Mouse (Mus musculus): ENCODE measurements at regions not wholly inside any gene's neighbourhood (a gene's known extent, or its start where the extent isn't known, plus 50 kb on each side); places are given as distances from the start of the nearest gene placed in this dataset.
A peak's percentile ranks its signal among the peaks of the same experiment; 100 is the strongest.
"Not testable (repeated sequence)": the region's sequence is repeated elsewhere in the genome, so short reads cannot be mapped to it uniquely, and the experiment has no call there.

DNA sequence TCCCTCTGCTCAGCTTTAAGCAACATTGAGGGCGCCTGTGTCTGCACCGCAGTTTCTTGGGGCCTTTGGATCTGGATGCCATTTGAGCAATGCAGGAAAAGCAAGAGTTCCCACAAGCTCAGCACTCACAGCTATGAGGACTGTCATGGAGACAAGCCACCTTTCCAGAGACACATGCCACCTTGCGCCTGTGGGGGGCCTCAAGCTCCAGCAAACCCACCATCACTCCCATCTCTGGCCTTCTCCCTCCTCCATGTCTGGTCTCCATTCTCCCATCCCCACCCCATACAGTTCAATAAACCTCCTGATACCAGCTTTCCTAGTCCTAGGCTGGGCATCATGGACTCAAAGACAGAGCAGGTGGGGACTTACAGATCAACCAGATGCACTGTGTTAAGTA lies 97.8 kb downstream of the Wdr11 start:
- DNase-seq (ENCODE audit: extremely low spot score), result no peak

DNA sequence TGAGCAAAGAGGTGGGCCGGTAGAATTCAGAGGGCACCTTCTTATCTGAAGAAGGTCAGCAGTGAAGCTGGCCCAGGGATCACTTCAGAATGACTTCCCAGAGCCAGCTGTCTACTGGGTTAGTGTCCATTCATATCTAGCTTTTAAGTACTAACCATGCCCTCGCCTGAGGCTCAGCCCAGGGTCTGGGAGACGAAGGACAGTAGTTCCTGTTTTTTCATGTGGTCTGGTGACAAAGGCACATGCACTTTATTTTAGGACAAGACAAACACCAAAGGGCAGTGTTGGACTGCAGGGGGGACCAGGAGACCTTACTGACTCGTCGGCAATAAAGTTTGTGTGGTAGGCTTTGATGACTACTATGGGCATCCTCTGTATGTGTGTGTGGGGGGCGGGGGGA lies 99.2 kb downstream of the Wdr11 start:
- no peak for DNase-seq (ENCODE audit: extremely low spot score)

DNA sequence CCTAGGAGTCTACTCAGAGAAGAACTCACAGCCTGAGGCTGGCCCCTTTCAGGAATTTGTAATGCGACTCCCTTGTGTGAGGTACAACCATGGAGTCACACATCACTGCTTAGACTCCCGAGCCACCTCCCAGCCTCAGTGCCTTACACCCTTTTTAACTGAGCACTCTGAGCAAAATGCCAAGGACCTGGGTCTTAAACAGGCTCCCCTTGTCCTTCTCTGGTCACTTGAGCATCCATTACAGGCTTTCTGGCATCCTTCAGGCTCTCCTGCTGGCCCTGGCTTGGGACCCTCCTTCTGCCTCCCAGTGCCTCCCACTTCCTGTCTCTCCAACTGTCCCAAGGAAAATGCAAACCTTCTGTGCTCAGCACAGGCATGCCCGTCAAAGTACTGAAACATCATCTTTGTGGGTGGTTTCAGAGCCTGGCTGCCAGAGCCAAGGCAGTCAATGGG lies 100.0 kb downstream of the Wdr11 start:
- DNase-seq (ENCODE audit: extremely low spot score), result peak; percentile 50

DNA sequence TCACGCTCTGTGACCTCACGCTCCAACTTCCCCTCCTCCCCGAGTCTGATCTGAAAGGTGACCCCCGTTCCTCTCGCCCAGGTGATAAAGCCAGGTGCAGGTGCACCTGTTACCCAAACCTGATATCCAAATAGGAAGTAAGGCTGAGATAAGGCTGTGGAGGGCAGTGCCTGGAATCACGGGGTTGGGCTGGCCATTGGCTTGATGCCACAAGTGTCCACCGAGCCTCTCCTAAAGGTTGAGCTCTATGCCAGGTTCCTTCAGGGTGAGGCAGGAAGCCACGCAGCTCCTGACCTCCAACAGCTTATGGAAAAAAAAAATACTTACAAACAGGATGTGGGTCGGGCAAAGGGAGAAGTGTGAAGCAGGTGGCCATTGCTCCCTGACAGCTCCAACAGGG lies 102.0 kb downstream of the Wdr11 start:
- DNase-seq (ENCODE audit: extremely low spot score), result no peak

DNA sequence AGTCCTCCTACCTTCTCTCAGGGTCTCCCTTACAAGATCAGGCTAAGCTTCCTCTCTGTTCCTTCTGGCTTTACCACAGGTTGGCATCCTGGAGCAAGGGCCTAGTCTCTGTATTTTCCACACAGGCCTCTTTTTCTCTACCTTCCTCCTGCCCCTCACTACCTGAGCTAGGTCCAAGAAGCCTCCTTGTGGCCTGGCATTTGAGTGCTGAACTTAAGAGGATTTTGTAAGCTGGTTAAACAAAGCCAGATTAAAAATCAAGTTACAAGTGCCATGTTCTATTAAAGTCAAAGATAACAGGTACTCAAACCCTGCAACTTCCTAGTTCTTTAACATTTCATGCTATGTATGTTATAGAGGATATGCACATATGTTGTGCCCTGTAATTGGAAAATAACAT lies 102.5 kb downstream of the Wdr11 start:
- DNase-seq (ENCODE audit: extremely low spot score), result no peak

DNA sequence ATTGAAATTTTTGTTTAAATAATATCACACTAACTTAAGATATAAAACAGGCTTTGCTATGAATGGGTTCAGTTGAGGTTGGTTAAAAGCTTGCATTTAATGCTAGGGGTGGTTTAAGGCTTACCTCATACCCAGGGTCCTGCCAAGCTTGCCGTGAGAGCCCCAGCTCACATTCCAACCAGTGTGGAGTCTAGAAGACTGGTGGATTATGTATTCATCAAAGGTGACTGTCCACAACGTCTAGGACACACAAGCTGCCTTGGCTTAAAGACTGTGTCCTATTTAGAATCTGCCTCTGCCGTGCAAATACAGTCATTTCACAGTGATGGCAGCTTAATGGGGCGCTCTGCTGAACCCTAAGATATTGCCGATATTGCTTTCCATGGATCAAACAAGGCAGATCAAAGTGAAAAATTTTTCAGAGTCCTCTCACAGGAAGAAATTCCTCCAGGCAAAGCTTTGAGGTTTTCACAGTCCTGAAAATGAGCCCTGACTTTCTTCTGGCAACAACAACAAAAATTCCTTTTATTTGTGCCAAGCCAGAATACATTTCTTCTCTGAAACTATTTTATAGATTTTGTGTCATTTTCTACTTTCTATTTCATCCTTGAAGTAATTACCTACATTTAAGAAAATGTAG lies 108.4 kb downstream of the Wdr11 start:
- no peak for DNase-seq (ENCODE audit: extremely low spot score)

DNA sequence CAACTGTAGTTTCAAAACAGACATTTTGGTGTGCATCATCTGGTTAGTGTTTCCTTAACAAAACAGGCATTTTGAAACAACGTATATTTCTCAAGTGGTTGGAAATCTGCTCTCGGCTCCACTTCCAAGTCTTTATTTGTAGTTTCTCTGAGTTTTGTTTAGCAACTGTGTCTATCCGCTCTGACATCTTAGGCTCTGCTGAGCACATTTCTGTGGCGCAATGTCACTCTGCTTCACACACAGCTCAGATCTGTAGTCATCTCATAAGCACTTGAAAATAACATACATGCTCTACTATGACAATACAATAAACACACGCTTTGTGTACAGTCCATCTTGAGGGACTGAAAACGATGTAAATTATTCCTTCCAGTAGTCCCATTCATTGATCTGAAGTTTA lies 135.9 kb downstream of the Wdr11 start:
- DNase-seq (ENCODE audit: extremely low spot score), result no peak

DNA sequence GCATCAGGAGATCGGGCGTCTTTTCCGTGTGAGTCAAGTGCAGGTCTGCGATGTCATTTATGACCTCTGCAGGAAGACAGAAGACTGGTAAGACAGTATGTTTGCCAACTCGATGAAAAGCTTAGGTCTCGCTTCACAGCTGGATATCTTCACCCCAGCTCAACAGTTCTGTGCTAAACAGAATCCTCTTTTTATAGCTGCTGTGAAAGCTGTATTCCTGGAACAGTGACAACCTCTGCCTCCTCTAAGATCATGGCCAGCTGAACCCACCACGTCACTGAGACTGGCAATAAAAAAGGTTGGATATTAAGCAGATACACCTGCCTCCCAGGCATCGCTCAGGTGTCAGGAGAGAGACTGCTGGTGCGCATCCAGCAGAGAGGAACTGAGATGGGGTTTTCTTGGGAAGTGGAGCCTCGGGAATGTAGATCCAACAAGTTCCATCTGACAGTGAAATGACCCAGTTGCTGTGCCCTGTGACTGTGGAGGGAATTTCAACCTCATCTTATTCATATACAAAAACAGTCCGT lies 138.1 kb downstream of the Wdr11 start:
- DNase-seq (ENCODE audit: extremely low spot score), result no peak

DNA sequence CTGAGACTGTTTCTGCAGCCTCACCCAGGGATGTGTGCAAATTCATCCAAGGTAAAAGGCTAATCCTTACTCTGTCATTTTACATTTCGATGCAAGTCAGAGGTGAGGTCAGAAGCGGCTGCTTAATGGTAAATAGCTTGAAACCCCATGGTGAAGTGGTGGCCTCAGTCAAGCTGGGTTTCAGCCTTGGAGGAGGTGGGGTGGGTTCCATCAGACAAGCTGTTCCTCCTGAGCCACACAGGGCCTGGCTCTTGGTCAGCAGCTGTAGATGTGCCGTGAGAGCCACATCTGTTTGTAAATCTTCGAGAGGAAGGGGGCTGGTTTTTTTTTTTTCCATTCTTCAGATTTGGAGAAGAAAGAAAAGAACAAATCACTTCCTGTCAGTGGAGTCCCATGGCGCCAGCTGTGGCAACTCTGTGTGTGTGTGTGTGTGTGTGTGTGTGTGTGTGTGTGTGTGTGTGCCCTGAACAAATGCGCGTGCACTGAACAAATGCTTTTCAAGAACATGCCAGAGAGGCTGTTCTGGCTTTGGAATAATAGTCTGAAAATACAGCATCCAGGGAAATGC lies 139.2 kb downstream of the Wdr11 start:
- no peak for DNase-seq (ENCODE audit: extremely low spot score)

DNA sequence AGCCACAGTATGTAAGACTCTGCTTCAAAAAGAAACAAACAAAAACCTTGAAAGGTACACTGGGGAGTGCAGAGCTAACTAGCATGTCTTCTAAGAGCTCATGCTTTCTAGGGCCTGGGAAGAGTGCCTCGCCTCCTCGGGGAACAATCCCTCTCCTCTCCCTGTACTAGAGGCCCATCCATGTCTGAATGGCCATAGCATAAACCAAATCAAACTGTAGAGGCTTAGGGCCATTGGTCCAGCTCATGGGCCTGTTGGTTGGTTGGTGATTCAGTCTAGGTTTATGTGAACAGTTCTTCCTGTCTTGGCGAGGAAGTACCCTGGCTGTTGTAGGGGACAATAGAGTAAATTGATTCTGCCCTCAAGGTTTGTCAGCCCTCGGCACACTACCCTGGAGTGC lies 151.0 kb downstream of the Wdr11 start:
- DNase-seq (ENCODE audit: extremely low spot score), result no peak

DNA sequence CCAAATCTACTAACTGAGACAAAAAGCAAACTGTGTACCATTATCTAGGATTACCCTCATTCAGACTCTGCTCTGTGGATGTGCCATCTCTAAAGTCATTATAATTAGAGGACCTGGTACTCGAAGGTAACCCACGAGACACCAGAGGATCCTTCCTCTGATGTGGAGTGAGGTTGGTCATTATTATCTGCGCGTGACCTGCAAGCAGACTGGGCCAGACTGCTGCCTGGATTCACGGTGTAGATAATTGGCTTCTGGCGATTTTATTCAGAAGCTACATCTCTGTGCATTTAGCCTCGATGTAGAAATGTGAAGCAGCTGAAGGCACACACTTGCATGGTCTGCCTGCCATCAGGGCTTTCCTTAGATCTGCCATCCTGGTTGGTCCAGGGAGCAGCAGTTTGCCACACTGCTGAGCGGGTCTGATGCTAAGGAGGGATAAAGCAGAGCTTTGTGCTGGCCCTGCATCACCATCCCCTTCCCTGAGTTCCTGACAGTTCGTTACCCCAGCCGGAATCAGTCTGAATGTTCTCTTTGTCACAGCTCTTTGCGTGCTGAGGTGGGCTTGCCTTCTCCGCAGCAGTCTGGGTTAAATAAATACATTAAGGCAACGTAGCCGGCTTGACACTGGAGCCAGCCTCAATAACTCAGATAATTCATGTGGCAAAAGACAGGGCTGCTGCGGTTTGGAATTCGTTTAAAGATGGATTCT lies 152.4 kb downstream of the Wdr11 start:
- peak; percentile 27 for DNase-seq (ENCODE audit: extremely low spot score)

DNA sequence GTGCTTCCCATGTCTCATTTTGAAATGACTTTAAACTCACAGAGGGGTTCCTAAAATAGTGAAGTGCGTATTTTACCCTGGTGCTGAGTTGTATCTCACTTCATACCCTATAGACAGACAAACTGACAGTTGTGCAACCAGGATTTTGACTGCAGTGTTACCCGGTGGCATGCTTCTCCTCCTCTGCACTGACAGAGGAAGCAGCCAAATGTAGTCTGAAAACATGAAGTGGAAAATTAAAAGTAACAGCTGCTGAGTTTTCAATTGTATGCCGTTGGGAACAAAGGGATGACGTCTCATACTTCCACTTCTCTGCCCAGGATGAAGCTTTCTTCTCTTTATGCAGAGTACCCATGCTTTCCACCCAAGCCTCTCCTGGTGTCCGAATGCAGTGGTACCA lies 155.0 kb downstream of the Wdr11 start:
- DNase-seq (ENCODE audit: extremely low spot score), result no peak

DNA sequence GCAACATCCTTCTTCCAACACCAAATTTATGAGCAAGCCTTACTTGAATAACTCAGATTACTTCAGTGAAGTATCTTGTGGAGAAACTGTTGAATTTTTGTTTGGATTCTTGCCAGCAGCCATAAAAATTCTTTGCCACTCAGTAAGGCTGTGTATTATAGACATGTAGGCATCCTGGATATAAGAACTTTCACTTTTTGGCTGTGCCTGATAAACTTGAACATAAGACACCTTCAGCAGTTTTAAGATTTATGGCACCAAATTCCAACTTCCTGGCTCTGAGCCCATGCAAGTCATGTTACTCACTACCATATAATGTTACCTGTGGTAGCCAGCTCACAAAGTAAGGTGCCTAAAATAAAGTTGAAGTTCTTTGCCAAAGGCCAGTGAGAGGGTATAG lies 159.3 kb downstream of the Wdr11 start:
- DNase-seq (ENCODE audit: extremely low spot score), result no peak

DNA sequence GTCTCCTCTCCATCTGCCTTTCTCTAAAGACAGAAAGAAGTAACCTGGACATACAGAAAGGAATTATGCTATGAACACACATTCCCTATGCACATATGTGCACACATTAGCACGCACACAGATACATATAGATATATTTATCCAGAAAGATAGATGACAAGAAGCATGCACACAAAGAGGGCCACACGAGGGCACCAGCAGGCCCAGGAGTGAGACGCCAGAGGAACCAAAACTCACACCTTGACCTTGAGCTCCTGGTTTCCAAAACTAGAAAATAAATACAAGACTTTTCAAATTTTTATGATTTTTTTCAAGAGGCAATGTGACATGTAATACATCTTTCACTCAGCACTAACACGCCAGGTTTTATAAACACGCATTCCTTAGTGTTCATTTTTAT lies 163.1 kb downstream of the Wdr11 start:
- DNase-seq (ENCODE audit: extremely low spot score), result no peak

DNA sequence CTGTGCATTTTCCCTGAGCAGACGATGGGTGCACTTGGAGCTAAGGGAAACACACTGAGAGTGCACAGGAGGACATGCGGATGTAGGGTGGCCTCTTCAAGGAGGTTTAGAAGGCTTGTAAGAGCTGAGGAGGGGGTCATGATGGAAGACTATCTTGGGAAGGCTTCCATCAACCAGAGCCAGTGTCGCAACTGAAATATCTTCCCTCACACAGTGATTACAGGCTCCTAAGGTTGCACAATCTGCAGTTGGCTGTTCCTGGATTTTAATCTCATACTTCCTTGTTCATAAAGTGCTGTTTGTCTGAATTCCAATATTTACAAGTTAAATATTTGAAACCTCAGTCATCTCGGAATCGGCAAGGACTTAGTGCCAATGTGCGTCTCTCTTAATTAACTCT lies 164.5 kb downstream of the Wdr11 start:
- DNase-seq (ENCODE audit: extremely low spot score), result no peak

DNA sequence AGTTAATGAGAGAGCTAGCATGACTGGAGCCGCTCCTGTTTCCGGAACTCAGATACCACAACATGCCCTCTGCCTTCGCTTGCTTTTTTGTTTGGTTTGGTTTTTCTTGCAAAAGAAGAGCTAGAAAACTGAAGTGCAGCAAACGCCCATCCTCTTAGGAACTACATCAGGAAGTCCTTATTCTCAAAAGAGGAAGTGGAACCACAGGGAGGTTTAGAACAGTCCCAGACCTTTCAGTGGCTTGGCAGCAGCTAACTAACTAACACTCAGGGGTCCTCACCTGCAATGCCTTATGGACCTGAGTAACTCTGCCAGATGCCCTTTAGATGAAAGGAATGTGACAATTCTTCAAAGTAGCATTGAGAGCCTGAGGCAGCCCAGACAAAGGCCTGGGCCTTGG lies 168.2 kb downstream of the Wdr11 start:
- no peak for DNase-seq (ENCODE audit: extremely low spot score)

DNA sequence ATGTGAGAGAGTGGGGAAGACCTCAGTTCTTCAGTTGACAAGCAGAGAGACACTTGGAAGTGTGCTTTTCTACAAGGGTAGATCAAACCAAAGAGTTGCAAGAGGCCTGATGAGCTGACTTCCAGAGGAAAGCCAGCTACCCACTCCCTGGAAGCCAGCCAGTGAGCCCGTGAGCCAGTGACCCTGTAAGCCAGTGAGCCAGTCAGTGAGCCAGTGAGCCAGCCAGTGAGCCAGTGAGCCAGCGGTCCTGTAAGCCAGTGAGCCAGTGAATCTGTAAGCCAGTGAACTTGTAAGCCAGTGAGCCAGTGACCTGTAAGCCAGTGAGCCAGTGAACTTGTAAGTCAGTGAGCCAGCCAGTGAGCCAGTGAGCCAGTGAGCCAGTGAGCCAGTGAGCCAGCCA lies 168.7 kb downstream of the Wdr11 start:
- DNase-seq (ENCODE audit: extremely low spot score), result no peak

DNA sequence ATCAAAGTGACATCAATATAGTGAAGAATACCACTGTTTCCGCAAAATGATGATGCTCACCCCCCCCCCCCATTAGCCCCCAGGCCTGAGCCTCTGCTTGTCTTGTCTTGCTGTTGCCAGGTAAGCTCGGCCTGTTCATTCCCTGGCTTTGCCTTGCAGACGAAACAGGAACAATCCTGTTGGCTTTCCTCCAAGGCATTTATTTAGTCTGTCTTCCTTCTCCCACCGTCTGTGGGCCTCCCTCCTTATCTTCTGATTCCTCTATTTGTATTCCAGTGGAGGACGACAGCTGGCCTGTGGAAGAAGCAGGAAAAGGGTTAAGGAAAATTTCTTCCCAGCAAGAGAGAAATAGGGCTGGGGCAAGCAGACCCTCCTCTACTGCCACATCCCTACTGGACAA lies 172.1 kb downstream of the Wdr11 start:
- DNase-seq (ENCODE audit: extremely low spot score), result no peak

DNA sequence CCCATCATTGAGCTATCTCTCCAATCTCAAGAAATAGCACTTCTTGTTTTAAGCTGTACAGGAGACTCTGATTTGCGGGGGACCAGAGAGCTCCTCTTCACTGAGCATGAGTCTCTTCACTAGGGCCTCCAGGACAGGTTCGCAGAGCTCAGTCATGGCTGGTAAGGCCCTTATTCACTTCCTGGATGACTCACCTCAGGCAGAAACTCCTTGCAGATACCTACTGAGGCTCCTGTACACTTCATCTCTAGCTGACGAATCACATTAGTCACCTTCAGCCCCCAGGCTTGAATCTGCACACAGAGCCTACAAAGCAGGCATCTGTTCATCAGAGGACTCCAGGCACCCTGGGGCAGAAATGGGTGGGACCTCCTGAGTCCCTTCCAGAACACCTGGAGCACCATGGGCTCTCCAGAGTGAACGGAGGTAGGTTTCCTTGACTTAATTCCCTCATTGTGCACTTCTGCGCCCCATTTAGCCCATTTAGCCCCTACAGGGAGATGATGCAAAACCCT lies 172.8 kb downstream of the Wdr11 start:
- DNase-seq (ENCODE audit: extremely low spot score), result no peak

DNA sequence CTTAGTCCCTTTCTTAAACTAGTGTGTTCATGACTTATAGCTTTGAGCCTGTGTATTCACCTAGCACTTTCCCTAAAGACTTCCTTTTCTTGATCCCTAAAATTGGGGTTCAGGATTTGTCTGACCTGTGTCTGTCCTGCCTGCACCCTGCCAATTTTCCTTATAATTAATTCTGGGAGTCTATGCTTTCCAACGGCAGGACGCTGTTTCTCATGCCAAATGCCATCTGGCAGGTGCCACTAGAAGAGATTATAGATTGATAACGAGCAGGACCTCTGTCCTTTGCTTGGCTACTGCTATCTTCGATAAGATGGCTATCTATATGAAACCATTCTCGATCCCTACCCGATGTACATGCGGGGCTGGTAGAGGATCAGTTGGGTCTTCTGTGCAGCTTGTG lies 174.0 kb downstream of the Wdr11 start:
- no peak for DNase-seq (ENCODE audit: extremely low spot score)

DNA sequence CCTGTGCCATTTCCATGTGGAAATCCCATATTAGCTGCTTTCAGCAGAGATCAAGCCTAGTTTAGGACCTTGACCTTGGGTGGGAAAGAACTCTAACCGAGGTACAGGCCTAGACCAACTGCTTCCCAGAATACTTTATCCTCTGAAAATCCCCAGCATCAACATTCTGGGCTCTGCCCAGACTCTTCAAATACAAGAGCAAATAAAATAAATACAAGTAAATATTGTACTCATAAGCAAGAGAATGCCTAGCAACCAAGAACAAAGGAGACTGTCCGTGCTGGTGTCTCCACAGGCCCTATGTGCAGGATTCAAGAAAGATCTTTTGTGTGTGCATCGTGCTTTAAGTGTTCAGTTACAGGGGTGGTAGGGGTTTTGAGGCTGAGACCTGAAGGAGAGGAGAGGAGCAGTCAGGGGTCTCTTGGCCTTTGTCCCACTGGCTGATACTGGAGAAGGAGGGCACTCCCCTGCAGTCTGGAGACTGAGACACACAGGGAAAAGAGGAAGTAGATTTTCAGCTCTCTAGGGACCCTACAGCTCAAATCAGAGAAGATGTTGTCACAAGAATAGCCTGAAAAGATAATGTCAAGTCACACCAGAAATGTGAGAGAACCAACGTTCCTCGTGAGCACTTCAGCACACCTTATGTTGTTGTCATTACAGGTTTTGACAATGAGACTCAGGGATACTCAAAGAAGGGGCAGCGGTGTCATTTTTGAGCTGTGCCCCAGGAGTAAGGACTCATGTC lies 174.6 kb downstream of the Wdr11 start:
- DNase-seq (ENCODE audit: extremely low spot score), result no peak

DNA sequence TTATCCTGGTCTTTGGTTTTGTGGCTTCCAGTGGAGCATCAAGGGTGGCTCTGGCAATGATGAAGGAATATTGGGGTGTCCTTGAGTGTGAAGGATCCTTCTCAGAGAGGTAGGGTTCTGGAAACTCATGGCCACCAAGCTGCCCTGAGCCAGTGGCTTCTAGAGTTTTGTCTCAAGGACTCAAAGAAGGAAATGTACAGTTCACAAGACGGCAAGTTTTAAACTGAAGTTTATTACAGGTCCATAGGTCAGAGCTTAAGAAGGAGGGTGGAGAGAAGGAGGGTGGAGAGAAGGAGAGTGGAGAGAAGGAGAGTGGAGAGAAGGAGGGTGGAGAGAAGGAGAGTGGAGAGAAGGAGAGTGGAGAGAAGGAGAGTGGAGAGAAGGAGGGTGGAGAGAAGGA lies 178.0 kb downstream of the Wdr11 start:
- not testable (repeated sequence) for DNase-seq (ENCODE audit: extremely low spot score)
